Mouse (Mus musculus) midbrain, embryonic 11.5 days (tissue): ENCODE data around the gene Pld5. TPM values are rescaled to one million over a fixed set of nuclear protein-coding genes. Genes with fewer than 3 reads are reported as not detected.
"Not testable (repeated sequence)": the region's sequence is repeated elsewhere in the genome, so short reads cannot be mapped to it uniquely, and the experiment has no call there.

Experiments
- ATAC-seq: fragments of 200-750 bp; cut with Nextera tagmentation; 2 replicates; pipeline ENCODE4 v1.8.0; 2017; ENCODE audit warnings: moderate TSS enrichment, moderate library complexity; ENCODE audit not compliant: low FRiP score
- DNase-seq: peaks from one replicate; pipeline ENCODE4 v3.0.0; 2015; ENCODE audit warnings: low spot score; ENCODE audit errors: missing footprints
- H3K27ac ChIP-seq: fragments of 300-500 bp; sonication (generic); 2 replicates; pipeline ENCODE4 v1.5.1; 2014; ENCODE audit warnings: low read depth, low read length
- H3K27me3 ChIP-seq: fragments of 300-500 bp; sonication (generic); 2 replicates; pipeline ENCODE4 v1.6.1; 2014; ENCODE audit warnings: mild to moderate bottlenecking, low read length, moderate library complexity, mixed read lengths; ENCODE audit not compliant: control insufficient read depth, insufficient read depth
- H3K36me3 ChIP-seq: fragments of 300-500 bp; sonication (generic); 2 replicates; pipeline ENCODE4 v1.6.1; 2014; ENCODE audit warnings: mild to moderate bottlenecking, low read length, moderate library complexity, mixed read lengths; ENCODE audit not compliant: control insufficient read depth, insufficient read depth
- H3K4me1 ChIP-seq: fragments of 300-500 bp; sonication (generic); 2 replicates; pipeline ENCODE4 v1.6.1; 2014; ENCODE audit warnings: low read length; ENCODE audit not compliant: control insufficient read depth, insufficient read depth
- H3K4me2 ChIP-seq: fragments of 300-500 bp; sonication (generic); 2 replicates; pipeline ENCODE4 v1.6.1; 2014; ENCODE audit warnings: mild to moderate bottlenecking, moderate library complexity
- H3K4me3 ChIP-seq: fragments of 300-500 bp; sonication (generic); 2 replicates; pipeline ENCODE4 v1.5.1; 2014; ENCODE audit warnings: low read depth, low read length
- H3K9ac ChIP-seq: fragments of 300-500 bp; sonication (generic); 2 replicates; pipeline ENCODE4 v1.6.1; 2014; ENCODE audit warnings: low read length
- H3K9me3 ChIP-seq: fragments of 300-500 bp; sonication (generic); 2 replicates; pipeline ENCODE4 v1.6.1; 2016; ENCODE audit warnings: low read length; ENCODE audit not compliant: control insufficient read depth
- WGBS: fragments of 180-500 bp; shearing (Covaris S2); extraction: QIAGEN DNeasy Blood & Tissue Kit; methylation state at CpG from one replicate; pipeline ENCODE4 v1.1.7; 2014; 5-methylcytosine and 5-hydroxymethylcytosine counted together
- polyA plus RNA-seq: library from polyadenylated mRNA; unstranded; fragments of >200 nt; fragmentation: Nextera tagmentation; extraction: Ambion mirVana; gene quantifications from 2 replicates; pipeline ENCODE4 v1.2.1, GENCODE M21; 2014

Gene Pld5
- polyA plus RNA-seq, 1 experiment from 2014 or later: 0.75 TPM

DNA sequence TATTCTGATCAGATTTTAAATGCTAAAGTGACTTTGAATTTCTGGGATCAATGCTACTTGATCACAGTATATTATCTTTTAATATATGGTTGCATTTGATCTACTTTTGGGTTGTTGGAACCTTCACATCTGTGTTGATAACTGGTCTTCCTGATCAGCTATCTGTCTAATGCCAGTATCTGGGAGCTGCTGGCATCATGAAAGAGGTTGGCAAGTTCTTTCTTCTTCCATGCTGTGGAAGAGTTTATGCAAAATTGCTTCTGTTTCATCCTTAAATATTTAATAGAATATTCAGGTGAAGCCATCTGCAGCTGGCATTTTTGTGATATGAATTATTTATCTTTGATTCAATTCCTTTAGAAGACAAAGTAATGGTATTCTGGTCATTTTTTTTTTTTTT is 263.6 kb downstream of the Pld5 start:
- DNase-seq (no peak), ATAC-seq (no peak)
- Histone ChIP-seq H3K36me3 (no peaks in the 10 kb centered on the region), H3K4me2 (no peak overlapping the region), H3K27ac (no peak overlapping the region), H3K4me3 (no peak overlapping the region), H3K9me3 (no peaks in the 10 kb centered on the region), H3K9ac (no peak overlapping the region), H3K27me3 (no peaks in the 10 kb centered on the region), H3K4me1 (peaks cover 11% of the 10 kb centered on the region)

DNA sequence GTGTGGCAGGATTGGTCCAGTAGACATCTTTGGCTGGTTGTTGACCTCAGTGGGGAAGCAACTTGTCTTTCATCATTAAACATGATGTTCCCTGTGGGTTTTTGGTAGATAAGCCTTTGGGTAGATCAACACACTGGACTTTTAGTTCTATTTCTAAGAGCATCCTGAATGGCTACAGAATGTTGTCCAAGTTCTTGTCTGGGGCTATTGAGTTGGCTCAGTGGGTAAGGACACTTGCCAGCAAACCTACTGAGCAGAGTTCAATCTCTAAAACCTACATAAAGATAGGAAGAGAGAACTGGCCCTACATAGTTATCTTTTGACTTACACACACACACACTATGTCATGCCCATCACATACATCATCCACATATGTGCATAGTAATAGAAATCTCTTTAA is 264.0 kb downstream of the Pld5 start:
- Histone ChIP-seq H3K4me1 (peaks cover 11% of the 10 kb centered on the region), H3K36me3 (no peaks in the 10 kb centered on the region), H3K4me2 (no peak overlapping the region), H3K27me3 (no peaks in the 10 kb centered on the region), H3K9me3 (no peaks in the 10 kb centered on the region), H3K4me3 (no peak overlapping the region), H3K27ac (no peak overlapping the region), H3K9ac (no peak overlapping the region)
- ATAC-seq (no peak), DNase-seq (no peak)

DNA sequence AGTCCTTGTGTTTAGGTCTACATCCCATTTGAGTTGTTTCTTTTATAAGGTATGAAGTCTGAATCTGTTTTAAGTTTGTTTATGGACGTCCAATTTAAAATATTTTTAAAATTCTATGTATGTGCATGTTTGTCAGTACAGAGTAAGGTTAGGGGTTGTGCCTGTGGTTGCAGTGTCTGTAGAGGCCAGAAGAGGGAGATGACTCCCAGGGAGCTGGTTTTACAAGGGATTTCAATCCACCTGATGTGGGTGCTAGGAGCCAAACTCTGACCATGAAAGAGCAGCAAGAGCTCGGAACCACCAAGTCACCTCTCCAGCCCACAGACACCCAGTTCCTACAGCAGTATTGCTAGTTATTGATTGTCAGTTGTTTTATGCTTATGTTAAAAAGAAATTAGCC is 266.7 kb downstream of the Pld5 start:
- Histone ChIP-seq H3K4me3 (no peak overlapping the region), H3K9me3 (no peaks in the 10 kb centered on the region), H3K27me3 (no peaks in the 10 kb centered on the region), H3K4me2 (no peak overlapping the region), H3K4me1 (peaks cover 4% of the 10 kb centered on the region; the same call in 1 of the 2 replicates), H3K36me3 (no peaks in the 10 kb centered on the region), H3K27ac (no peak overlapping the region), H3K9ac (no peak overlapping the region)
- WGBS: 86% methylated on average over 2 of the region's 2 CpGs
- DNase-seq (no peak), ATAC-seq (no peak)

DNA sequence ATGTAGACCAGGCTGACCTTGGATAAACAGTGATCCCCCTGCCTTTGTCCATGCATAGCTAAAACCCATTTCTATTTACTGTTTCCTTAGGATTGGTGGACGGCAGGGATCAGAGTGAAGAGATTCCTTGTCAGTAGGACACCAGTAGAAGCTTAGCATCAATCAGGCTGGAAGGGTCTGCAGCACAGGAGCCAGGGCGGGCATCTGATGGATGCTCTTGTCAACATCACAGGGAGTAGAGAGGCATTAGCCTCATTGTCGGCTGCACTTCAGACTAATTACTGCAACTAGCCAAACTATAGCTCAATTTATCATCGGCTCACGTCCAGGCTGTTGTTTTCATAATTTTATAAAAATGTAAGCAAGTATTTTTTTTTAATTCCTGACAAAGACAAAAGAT is 274.5 kb downstream of the Pld5 start:
- ATAC-seq (no peak), DNase-seq (no peak)
- H3K4me2 ChIP-seq: no peak overlapping the region
- no peaks in the 10 kb centered on the region for H3K36me3 ChIP-seq
- H3K27ac ChIP-seq: no peak overlapping the region
- H3K4me3 ChIP-seq: no peak overlapping the region
- H3K4me1 ChIP-seq: no peaks in the 10 kb centered on the region
- WGBS: 79% methylated on average over 5 of the region's 5 CpGs
- H3K27me3 ChIP-seq: no peaks in the 10 kb centered on the region
- H3K9me3 ChIP-seq: no peaks in the 10 kb centered on the region
- H3K9ac ChIP-seq: no peak overlapping the region

DNA sequence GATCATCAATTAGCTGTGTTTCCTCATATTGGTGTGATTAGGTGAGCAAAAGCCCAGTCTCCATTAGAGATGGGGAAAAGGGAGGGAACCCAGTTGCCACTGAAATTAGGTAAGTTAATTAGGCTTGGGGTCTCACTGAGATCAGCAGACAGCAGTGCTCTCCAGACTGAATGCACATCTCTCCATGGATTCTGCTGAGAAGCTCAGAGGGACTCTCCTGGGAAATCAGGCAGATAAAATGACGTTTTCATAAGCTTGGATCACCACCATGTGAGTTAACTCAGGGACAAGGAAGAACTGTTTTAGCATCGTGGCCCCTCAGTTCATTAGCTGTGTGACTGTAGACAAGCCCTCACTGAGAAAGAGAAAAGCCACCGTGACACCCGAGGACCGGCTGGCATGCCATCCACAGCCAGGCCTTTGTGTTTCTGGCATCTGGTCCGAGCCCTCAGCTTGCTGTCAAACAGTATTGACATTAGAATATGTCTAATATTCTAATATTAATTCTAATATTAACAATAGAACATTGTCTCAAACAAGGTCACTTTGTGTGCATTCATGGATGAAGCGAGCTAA is 277.9 kb downstream of the Pld5 start:
- Histone ChIP-seq H3K4me1 (no peaks in the 10 kb centered on the region), H3K27ac (no peak overlapping the region), H3K4me2 (no peak overlapping the region), H3K9ac (no peak overlapping the region), H3K9me3 (no peaks in the 10 kb centered on the region), H3K36me3 (no peaks in the 10 kb centered on the region), H3K4me3 (no peak overlapping the region), H3K27me3 (no peaks in the 10 kb centered on the region)
- DNase-seq (no peak), ATAC-seq (peak; percentile 43; the same call in 1 of the 2 replicates)
- 67% methylated on average over 7 of the region's 7 CpGs for WGBS

DNA sequence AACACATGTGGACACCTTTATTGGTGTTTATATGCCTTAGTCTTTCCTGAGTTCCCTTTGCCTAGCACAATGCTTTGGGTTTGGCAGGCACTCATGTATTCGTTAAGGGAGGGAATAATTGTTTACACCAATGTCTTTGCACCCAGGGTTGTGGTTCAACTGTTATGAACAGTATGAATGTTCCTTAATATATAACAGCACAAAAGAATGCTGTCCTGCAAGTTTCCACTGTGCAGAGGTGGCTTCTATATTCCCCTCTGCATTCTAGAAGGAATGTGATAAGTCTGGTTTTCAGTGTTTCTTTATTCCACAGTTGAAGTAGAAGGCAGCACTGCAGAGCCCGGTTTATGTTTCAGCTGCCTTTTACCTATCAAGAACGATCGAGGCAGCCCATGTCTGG is 286.2 kb downstream of the Pld5 start:
- no peak overlapping the region for H3K4me2 ChIP-seq
- H3K9me3 ChIP-seq: no peaks in the 10 kb centered on the region
- ATAC-seq (no peak), DNase-seq (no peak)
- no peak overlapping the region for H3K4me3 ChIP-seq
- no peak overlapping the region for H3K9ac ChIP-seq
- H3K4me1 ChIP-seq: no peaks in the 10 kb centered on the region
- no peaks in the 10 kb centered on the region for H3K36me3 ChIP-seq
- H3K27ac ChIP-seq: no peak overlapping the region
- WGBS: 89% methylated on average over 4 of the region's 4 CpGs
- H3K27me3 ChIP-seq: no peaks in the 10 kb centered on the region

DNA sequence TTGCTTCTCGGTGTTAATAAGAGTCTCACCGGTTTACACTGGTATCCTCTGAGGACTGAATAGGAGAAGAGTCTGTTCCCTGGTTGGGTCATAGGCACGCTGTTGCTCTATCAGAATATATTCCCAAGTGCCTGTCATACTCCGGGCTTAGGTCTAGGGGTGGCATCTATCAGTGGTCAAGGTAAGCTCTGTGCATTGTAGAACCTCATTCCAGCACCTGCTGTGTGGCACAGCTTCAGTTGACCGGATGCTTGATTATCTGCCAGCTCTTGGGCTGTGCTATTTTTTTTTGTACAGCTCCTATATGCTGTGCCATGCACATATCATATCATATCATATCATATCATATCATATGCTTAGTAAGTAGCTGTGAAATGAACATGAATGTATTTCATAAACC is 286.7 kb downstream of the Pld5 start:
- no peaks in the 10 kb centered on the region for H3K27me3 ChIP-seq
- H3K27ac ChIP-seq: no peak overlapping the region
- WGBS: 92% methylated on average over 5 of the region's 5 CpGs
- H3K36me3 ChIP-seq: no peaks in the 10 kb centered on the region
- H3K9me3 ChIP-seq: no peaks in the 10 kb centered on the region
- no peak overlapping the region for H3K4me2 ChIP-seq
- H3K9ac ChIP-seq: no peak overlapping the region
- DNase-seq (no peak), ATAC-seq (no peak)
- no peaks in the 10 kb centered on the region for H3K4me1 ChIP-seq
- H3K4me3 ChIP-seq: no peak overlapping the region

DNA sequence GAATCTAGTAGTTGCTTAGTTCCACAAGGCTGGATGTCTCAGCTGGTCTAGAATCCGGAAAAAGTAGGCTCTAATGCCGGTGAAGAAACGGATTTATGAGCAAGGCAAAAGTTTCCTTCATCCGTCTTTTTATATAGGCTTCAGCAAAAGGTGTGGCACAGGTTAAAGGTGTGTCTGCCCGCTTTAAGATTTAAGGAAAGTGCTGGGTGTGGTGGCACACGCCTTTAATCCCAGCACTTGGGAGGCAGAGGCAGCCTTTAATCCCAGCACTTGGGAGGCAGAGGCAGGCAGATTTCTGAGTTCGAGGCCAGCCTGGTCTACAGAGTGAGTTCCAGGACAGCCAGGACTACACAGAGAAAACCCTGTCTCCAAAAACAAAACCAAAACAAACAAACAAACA is 296.1 kb downstream of the Pld5 start, which contains the start of gene Rbm8a2:
TSS of gene Rbm8a2 (minus strand) at position 101 of the 400 bp plus-strand sequence.
- ATAC-seq: not testable (repeated sequence)

DNA sequence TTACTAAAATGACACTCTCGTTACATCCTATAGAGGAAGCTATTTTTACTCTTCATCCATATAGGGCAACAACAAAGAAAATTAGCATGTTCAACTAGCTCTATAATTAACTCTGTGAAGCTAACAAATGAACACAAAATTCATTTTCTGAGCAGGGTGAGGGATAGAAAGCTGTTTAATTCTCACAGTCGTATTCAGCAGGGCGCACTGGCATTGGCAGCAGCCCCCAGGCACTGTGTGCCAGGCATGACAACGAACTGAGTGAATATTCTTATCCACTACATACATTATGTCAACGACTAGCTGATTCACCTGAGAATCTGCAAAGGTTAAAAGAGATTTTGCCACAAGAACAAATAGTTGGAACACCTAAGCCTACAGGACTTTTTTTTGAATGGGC is 304.4 kb downstream of the Pld5 start:
- no peak overlapping the region for H3K4me3 ChIP-seq
- 78% methylated on average over 5 of the region's 5 CpGs for WGBS
- no peaks in the 10 kb centered on the region for H3K27me3 ChIP-seq
- no peaks in the 10 kb centered on the region for H3K4me1 ChIP-seq
- H3K9ac ChIP-seq: no peak overlapping the region
- no peaks in the 10 kb centered on the region for H3K36me3 ChIP-seq
- H3K4me2 ChIP-seq: no peak overlapping the region
- no peaks in the 10 kb centered on the region for H3K9me3 ChIP-seq
- ATAC-seq (no peak), DNase-seq (no peak)
- H3K27ac ChIP-seq: no peak overlapping the region

More for the DNA sequence above, 296.1 kb downstream of the Pld5 start, which contains the start of gene Rbm8a2:
- WGBS: 91% methylated on average over 7 of the region's 7 CpGs
- not testable (repeated sequence) for H3K9me3 ChIP-seq, H3K27me3 ChIP-seq, H3K4me2 ChIP-seq, H3K9ac ChIP-seq, H3K27ac ChIP-seq, DNase-seq, H3K4me3 ChIP-seq, H3K36me3 ChIP-seq, H3K4me1 ChIP-seq
